Mouse (Mus musculus) thymus, adult 2 months (tissue): Measurements from ENCODE around the gene Gm45785. TPM values are rescaled to one million over a fixed set of nuclear protein-coding genes. Genes with fewer than 3 reads are reported as not detected.
A peak's percentile ranks its signal among the peaks of the same experiment; 100 is the strongest.
"Not testable (repeated sequence)": the region's sequence is repeated elsewhere in the genome, so short reads cannot be mapped to it uniquely, and the experiment has no call there.

Experiments
- DNase-seq: peaks from one replicate; pipeline ENCODE4 v3.0.0; 2021
- H3K27ac ChIP-seq: fragments of 200-500 bp; 2 replicates; pipeline ENCODE4 v1.5.1; 2012; ENCODE audit warnings: low read length, control low read depth; ENCODE audit not compliant: control insufficient read depth, insufficient read depth
- H3K27me3 ChIP-seq: fragments of 200-500 bp; 2 replicates; pipeline ENCODE4 v1.6.1; 2012; ENCODE audit warnings: mild to moderate bottlenecking, low read length, moderate library complexity, mixed read lengths; ENCODE audit not compliant: control insufficient read depth, insufficient read depth
- H3K36me3 ChIP-seq: fragments of 200-500 bp; 2 replicates; pipeline ENCODE4 v1.6.1; 2012; ENCODE audit warnings: mild to moderate bottlenecking, low read length, moderate library complexity; ENCODE audit not compliant: control insufficient read depth, insufficient read depth
- H3K4me1 ChIP-seq: fragments of 200-500 bp; replicated peaks from 2 replicates; pipeline ENCODE4 v1.6.1; 2012; ENCODE audit warnings: low read length; ENCODE audit not compliant: control insufficient read depth, insufficient read depth
- H3K4me3 ChIP-seq: fragments of 200-500 bp; 2 replicates; pipeline ENCODE4 v1.5.1; 2012; ENCODE audit warnings: mild to moderate bottlenecking, low read length, control low read depth, moderate library complexity; ENCODE audit not compliant: control insufficient read depth, insufficient read depth
- CTCF ChIP-seq: fragments of 200-500 bp; IDR thresholded peaks from 2 replicates; pipeline ENCODE4 v1.5.1; 2012; ENCODE audit warnings: mild to moderate bottlenecking, control low read depth, low read length, moderate library complexity, borderline replicate concordance; ENCODE audit not compliant: control insufficient read depth, poor library complexity, insufficient read depth; ENCODE audit errors: extremely low read depth
- POLR2A ChIP-seq: fragments of 200-500 bp; IDR thresholded peaks from 2 replicates; pipeline ENCODE4 v1.6.1; 2012; ENCODE audit warnings: mild to moderate bottlenecking, low read length, control low read depth, moderate library complexity; ENCODE audit not compliant: control insufficient read depth, poor library complexity, insufficient read depth; ENCODE audit errors: extremely low read depth
- WGBS: fragments of 180-500 bp; shearing (Covaris S2); methylation state at CpG from one replicate; pipeline ENCODE4 v1.1.7; 2018; 5-methylcytosine and 5-hydroxymethylcytosine counted together
- polyA plus RNA-seq: library from polyadenylated mRNA; depleted of rRNA; stranded (reverse); fragments of >200 nt; gene quantifications from 2 replicates; pipeline ENCODE4 v1.2.3, GENCODE M21; 2012

Gm45785 gene
- polyA plus RNA-seq, 1 experiment, result not detected

GRCm38 (mm10) chr7:140897863-140898262 lies 41.7 kb upstream of the Gm45785 start:
- Histone ChIP-seq H3K27ac (no peak overlapping the region), H3K27me3 (no peaks in the 10 kb centered on the region), H3K4me1 (no peaks in the 10 kb centered on the region), H3K4me3 (no peak overlapping the region), H3K36me3 (peaks cover 26% of the 10 kb centered on the region)
- TF ChIP-seq CTCF (no peak), POLR2A (no peak)
- WGBS, result 92% methylated on average over 7 of the region's 7 CpGs
- no peak for DNase-seq

DNA sequence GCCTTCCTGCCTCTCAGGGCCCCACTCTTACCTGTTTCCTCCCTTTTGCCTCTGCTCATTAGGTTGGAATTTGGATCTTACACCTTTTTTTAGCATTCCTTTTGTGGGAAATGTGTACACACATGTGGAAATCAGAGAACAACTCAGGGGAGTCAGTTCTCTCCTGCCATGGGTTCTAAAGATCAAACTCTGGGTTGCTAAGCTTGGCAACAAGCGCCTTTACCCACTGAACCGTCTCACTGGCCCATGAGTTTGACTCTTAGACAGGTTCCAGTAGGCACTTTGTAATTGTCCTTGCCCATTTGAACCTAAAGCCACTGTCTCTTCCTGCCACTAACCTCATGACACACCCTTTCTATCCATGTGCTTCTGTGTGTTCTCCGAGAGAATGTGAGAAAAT lies 38.5 kb upstream of the Gm45785 start:
- Histone ChIP-seq H3K4me1 (no peaks in the 10 kb centered on the region), H3K36me3 (peaks cover 43% of the 10 kb centered on the region), H3K27me3 (no peaks in the 10 kb centered on the region), H3K27ac (no peak overlapping the region), H3K4me3 (no peak overlapping the region)
- WGBS, result 94% methylated on average over 3 of the region's 3 CpGs
- no peak for DNase-seq
- TF ChIP-seq CTCF, result no peak
- no peak for TF ChIP-seq POLR2A

DNA sequence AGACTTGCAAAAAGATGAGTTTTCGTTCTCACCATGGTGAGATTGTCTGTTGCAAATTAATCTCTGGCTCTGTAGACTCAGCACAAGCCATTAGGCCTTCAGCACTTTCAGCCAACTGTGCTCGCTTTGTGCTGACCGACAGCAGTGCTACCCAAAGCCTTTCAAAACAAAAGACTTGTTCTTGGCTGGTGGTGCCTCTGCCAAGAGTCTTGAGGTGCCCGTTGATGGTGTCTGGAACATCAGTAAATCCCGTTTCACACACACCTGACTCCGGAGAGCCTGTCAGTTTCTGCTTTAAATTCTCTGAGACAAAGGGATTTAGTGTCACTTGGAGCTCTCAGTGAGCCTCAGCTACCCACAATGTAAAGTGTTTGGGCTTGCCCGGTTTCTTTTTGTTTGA lies 37.9 kb upstream of the Gm45785 start:
- WGBS, result 90% methylated on average over 7 of the region's 7 CpGs
- H3K27me3 ChIP-seq, result no peaks in the 10 kb centered on the region
- no peak for TF ChIP-seq CTCF
- TF ChIP-seq POLR2A, result no peak
- peaks cover 48% of the 10 kb centered on the region for H3K36me3 ChIP-seq
- H3K4me3 ChIP-seq, result no peak overlapping the region
- no peak for DNase-seq
- no peak overlapping the region for H3K27ac ChIP-seq
- no peaks in the 10 kb centered on the region for H3K4me1 ChIP-seq

DNA sequence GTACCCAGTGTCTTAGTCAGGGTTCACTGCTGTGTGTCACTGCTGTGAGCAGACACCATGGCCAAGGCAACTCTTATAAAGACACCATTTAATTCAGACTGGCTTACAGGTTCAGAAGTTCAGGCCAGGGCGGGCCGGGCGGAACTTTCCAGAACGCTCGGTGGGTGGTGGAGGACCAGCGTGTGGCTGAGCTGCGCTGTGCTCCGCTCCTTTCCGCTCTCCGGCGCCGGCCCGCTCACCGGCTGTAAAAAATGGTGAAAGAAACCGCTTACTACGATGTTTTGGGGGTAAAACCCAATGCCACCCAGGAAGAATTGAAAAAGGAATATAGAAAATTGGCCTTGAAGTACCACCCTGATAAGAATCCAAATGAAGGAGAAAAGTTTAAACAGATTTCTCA lies 34.5 kb upstream of the Gm45785 start:
- H3K27ac ChIP-seq, DNase-seq, H3K4me3 ChIP-seq, H3K4me1 ChIP-seq, H3K27me3 ChIP-seq: not testable (repeated sequence)
- H3K36me3 ChIP-seq, result peaks cover 66% of the 10 kb centered on the region
- WGBS, result 98% methylated on average over 16 of the region's 16 CpGs

- Histone ChIP-seq H3K27ac (no peak overlapping the region), H3K36me3 (peaks cover 15% of the 10 kb centered on the region), H3K4me3 (peak overlapping the region; percentile 98), H3K27me3 (no peaks in the 10 kb centered on the region), H3K4me1 (peaks cover 17% of the 10 kb centered on the region)
- no peak for TF ChIP-seq POLR2A
- TF ChIP-seq CTCF, result no peak
- no peak for DNase-seq
- under 1% methylated on average over 12 of the region's 12 CpGs for WGBS
Observed at GRCm38 (mm10) chr7:140882469-140882803, 26.3 kb upstream of the Gm45785 start.

GRCm38 (mm10) chr7:140881696-140882468 lies 25.8 kb upstream of the Gm45785 start, which contains the start of the genes Psmd13 and Sirt3:
Psmd13 (plus strand) TSS chr7:140881968.
Sirt3 (minus strand) TSS chr7:140882309.
- Histone ChIP-seq H3K27ac (peak within 1 kb of the TSS; percentile 13; the same call in 1 of the 2 replicates), H3K36me3 (peaks cover 9% of the 10 kb centered on the region), H3K4me1 (peaks cover 17% of the 10 kb centered on the region), H3K27me3 (no peaks in the 10 kb centered on the region), H3K4me3 (peak within 1 kb of the TSS; percentile 98)
- DNase-seq, result peak; percentile 95
- TF ChIP-seq POLR2A (peak; percentile 56), CTCF (no peak)
- WGBS, result under 1% methylated on average over 58 of the region's 59 CpGs
